ENCODE assay signal across 10 mouse cellular contexts in the genomic region with DNA sequence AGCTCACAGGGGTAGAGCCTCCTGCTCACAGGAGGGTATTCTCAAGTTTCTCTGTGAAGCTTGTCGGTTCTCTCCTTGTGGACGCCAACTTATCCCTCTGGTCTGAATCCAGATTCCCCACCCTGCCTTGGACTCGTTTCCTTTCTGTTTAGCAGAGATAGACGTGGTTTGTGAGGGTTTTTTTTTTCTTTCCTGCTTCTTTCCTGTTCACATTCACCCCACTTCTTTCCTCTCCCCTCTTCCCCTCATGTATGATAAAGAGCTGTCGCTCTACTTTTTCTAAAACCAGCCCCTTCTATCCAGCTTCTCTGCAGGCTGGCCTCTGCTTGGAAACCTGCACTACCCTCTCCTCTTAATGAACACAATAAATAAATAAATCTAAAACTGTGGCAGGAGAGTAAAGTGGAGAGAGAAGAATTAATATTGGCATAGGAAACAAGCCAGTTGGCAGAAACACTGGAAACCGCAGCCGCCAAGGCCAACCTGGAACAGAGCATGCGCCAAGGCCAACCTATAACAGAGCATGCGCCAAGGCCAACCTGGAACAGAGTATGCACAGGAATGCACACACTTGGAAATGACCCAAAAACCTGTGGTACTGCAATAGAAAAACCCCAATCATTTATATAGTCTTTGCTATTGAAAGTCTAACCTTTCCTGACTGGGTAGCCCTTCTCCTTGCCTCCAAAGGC.
DNase-seq lines count a peak whose midpoint lies in the region; ATAC-seq lines count a peak whose summit lies in the region.
"Had no signal": no experiment of that assay in that cellular context is flagged by ENCODE, and none has a peak within 500 bp of the region (broad histone marks: within the 10 kb centered on the region; RNA-seq: fewer than 3 reads in every experiment).

No protein-coding gene starts in this region.

- no peaks in the 10 kb centered on the region for H3K9me3 ChIP-seq in forebrain, embryonic 14.5 days (replicated peaks; ENCODE audit: control insufficient read depth, low read length)
- H3K9me3 ChIP-seq in forebrain, embryonic 11.5 days (ENCODE audit: control insufficient read depth, low read length) = no peaks in the 10 kb centered on the region
- no peaks in the 10 kb centered on the region for H3K9me3 ChIP-seq in embryonic facial prominence, embryonic 15.5 days (replicated peaks)
- no peaks in the 10 kb centered on the region for H3K9me3 ChIP-seq in intestine, embryonic 16.5 days (ENCODE audit: control insufficient read depth, low read length)
- H3K9me3 ChIP-seq: limb, embryonic 13.5 days; neural tube, embryonic 13.5 days had no signal

- DNase-seq in forebrain, embryonic 14.5 days (ENCODE audit: low spot score) = peak; percentile 48
- no peak for DNase-seq in forebrain, embryonic 11.5 days (ENCODE audit: low spot score)
- DNase-seq in ovary, postnatal 10 days (ENCODE audit: low spot score) = peak; percentile 39
- DNase-seq in layer of hippocampus, adult 9-11 months = no peak
- DNase-seq in right cerebral cortex, postnatal 10 days (ENCODE audit: low spot score in 2 of 2) = no peak
- DNase-seq in layer of hippocampus, adult 8-10 months (ENCODE audit: low spot score in 2 of 2) = no peak

- no peak for ATAC-seq in forebrain, embryonic 14.5 days
- ATAC-seq in forebrain, embryonic 11.5 days (replicated peaks; ENCODE audit: low FRiP score) = no peak
- ATAC-seq in embryonic facial prominence, embryonic 15.5 days (ENCODE audit: insufficient number of reproducible peaks, low FRiP score, low TSS enrichment, low read depth) = 0 out of 2 replicates have a peak, but pooled peaks have one; percentile 61
- peak; percentile 62; the same call in 1 of the 2 replicates for ATAC-seq in intestine, embryonic 16.5 days

- H3K4me1 ChIP-seq in forebrain, embryonic 14.5 days (ENCODE audit: control insufficient read depth, insufficient read depth, low read length) = peaks cover 16% of the 10 kb centered on the region
- H3K4me1 ChIP-seq in forebrain, embryonic 11.5 days (replicated peaks; ENCODE audit: control insufficient read depth, insufficient read depth, low read length) = peaks cover 4% of the 10 kb centered on the region
- H3K4me1 ChIP-seq in embryonic facial prominence, embryonic 15.5 days = peaks cover 26% of the 10 kb centered on the region
- H3K4me1 ChIP-seq in intestine, embryonic 16.5 days (ENCODE audit: control insufficient read depth, insufficient read depth, low read length) = peaks cover 7% of the 10 kb centered on the region; the same call in 1 of the 2 replicates

- H3K4me3 ChIP-seq in forebrain, embryonic 14.5 days (ENCODE audit: low read depth, low read length) = no peak overlapping the region
- H3K4me3 ChIP-seq in forebrain, embryonic 11.5 days (ENCODE audit: low read depth, low read length) = no peak overlapping the region
- no peak overlapping the region for H3K4me3 ChIP-seq in embryonic facial prominence, embryonic 15.5 days (replicated peaks)
- no peak overlapping the region for H3K4me3 ChIP-seq in intestine, embryonic 16.5 days (ENCODE audit: low read length)
- H3K4me3 ChIP-seq: limb, embryonic 13.5 days; neural tube, embryonic 13.5 days had no signal

- H3K4me2 ChIP-seq in forebrain, embryonic 14.5 days (ENCODE audit: low read length) = no peak overlapping the region
- H3K4me2 ChIP-seq in forebrain, embryonic 11.5 days (ENCODE audit: low read depth, low read length, severe bottlenecking) = no peak overlapping the region
- H3K4me2 ChIP-seq in embryonic facial prominence, embryonic 15.5 days (replicated peaks) = no peak overlapping the region
- no peak overlapping the region for H3K4me2 ChIP-seq in intestine, embryonic 16.5 days (ENCODE audit: low read depth, low read length)
- H3K4me2 ChIP-seq: limb, embryonic 13.5 days; neural tube, embryonic 13.5 days had no signal

- no peak overlapping the region for H3K9ac ChIP-seq in forebrain, embryonic 14.5 days (ENCODE audit: low read length)
- no peak overlapping the region for H3K9ac ChIP-seq in forebrain, embryonic 11.5 days (ENCODE audit: low read length)
- H3K9ac ChIP-seq in embryonic facial prominence, embryonic 15.5 days = no peak overlapping the region
- no peak overlapping the region for H3K9ac ChIP-seq in intestine, embryonic 16.5 days (ENCODE audit: low read depth, low read length)
- H3K9ac ChIP-seq: limb, embryonic 13.5 days; neural tube, embryonic 13.5 days had no signal

- no peak overlapping the region for H3K27ac ChIP-seq in forebrain, embryonic 14.5 days (ENCODE audit: low read depth, low read length)
- no peak overlapping the region for H3K27ac ChIP-seq in forebrain, embryonic 11.5 days (ENCODE audit: low read depth, low read length)
- H3K27ac ChIP-seq in embryonic facial prominence, embryonic 15.5 days (replicated peaks) = peak overlapping the region; percentile 63
- H3K27ac ChIP-seq in intestine, embryonic 16.5 days (ENCODE audit: low read length) = no peak overlapping the region
- H3K27ac ChIP-seq: limb, embryonic 13.5 days; neural tube, embryonic 13.5 days had no signal

- WGBS in forebrain, embryonic 14.5 days = 71% methylated on average over 9 of the region's 9 CpGs
- 86% methylated on average over 9 of the region's 9 CpGs for WGBS in forebrain, embryonic 11.5 days
- 65% methylated on average over 9 of the region's 9 CpGs for WGBS in embryonic facial prominence, embryonic 15.5 days
- 75% methylated on average over 9 of the region's 9 CpGs for WGBS in intestine, embryonic 16.5 days

- H3K36me3 ChIP-seq in forebrain, embryonic 14.5 days (ENCODE audit: control insufficient read depth, insufficient read depth, low read length) = no peaks in the 10 kb centered on the region
- H3K36me3 ChIP-seq in forebrain, embryonic 11.5 days (ENCODE audit: control insufficient read depth, insufficient read depth, low read length) = no peaks in the 10 kb centered on the region
- H3K36me3 ChIP-seq in embryonic facial prominence, embryonic 15.5 days = no peaks in the 10 kb centered on the region
- H3K36me3 ChIP-seq in intestine, embryonic 16.5 days (ENCODE audit: control insufficient read depth, insufficient read depth, low read length) = no peaks in the 10 kb centered on the region
- H3K36me3 ChIP-seq: limb, embryonic 13.5 days; neural tube, embryonic 13.5 days had no signal

- no peaks in the 10 kb centered on the region for H3K27me3 ChIP-seq in forebrain, embryonic 14.5 days (replicated peaks; ENCODE audit: control insufficient read depth, insufficient read depth, low read length)
- no peaks in the 10 kb centered on the region for H3K27me3 ChIP-seq in forebrain, embryonic 11.5 days (ENCODE audit: control insufficient read depth, insufficient read depth, low read length)
- H3K27me3 ChIP-seq in embryonic facial prominence, embryonic 15.5 days = no peaks in the 10 kb centered on the region
- no peaks in the 10 kb centered on the region for H3K27me3 ChIP-seq in intestine, embryonic 16.5 days (replicated peaks; ENCODE audit: control insufficient read depth, insufficient read depth, low read length)
- H3K27me3 ChIP-seq: neural tube, embryonic 13.5 days had no signal

Comparison
In these comparisons a context has a peak if more than half of its experiments do, and no peak if none do; other contexts are left out.
1. DNase-seq: peak in forebrain, embryonic 14.5 days (single experiment) and ovary, postnatal 10 days (single experiment); none in forebrain, embryonic 11.5 days (single experiment), layer of hippocampus, adult 9-11 months (single experiment), right cerebral cortex, postnatal 10 days (0 of 2) and layer of hippocampus, adult 8-10 months (0 of 2).
2. ATAC-seq: peak in embryonic facial prominence, embryonic 15.5 days (single experiment) and intestine, embryonic 16.5 days (single experiment); none in forebrain, embryonic 14.5 days (single experiment) and forebrain, embryonic 11.5 days (single experiment).